In the genomic region with DNA sequence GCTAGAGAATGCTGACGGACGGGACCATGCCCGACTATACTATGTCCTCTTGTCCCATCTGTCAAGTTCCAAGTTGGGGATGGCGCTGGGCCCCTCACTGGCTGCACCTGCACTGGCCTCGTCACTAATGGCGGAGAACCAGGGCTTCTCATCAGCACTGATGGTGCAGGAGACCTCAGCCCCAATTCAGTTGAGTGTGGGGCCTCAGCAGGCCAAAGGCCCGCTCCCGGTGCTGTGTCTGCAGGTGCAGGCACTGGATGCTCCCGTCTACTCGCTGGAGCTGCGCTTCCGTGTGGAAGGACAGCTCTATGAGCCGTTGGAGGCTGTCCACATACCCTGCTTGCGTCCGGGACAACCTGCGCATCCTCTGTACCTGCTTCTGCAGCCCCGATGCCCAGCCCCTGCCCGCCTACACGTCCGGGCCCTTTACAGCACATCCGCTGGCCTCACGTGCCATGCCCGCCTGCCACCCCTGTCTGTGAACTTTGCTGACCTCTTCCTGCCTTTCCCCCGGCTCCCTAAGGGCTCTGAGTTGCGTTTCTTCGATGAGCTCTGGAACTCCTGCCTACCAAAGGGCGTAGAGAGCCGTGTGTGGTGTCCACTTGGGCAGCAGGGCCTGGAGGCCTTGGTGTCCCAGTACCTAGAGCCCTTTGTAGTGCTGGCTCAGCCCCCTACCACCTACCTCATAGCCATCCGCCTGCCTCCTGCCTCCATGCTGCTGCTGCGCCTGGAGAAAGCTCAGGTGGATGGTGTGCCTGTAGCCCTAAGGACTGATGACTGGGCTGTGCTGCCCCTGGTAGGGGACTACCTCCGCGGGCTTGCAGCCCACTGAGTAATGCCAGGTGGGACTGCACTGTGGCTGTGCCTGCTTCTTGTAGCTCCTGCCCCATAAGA, we compare ENCODE assay signal across 17 mouse cellular contexts. TPM values are rescaled to one million over a fixed set of nuclear protein-coding genes. Genes with fewer than 3 reads are reported as not detected.
DNase-seq lines count a peak whose midpoint lies in the region; ATAC-seq and TF ChIP-seq lines count a peak whose summit lies in the region.
"Had no signal": no experiment of that assay in that cellular context is flagged by ENCODE, and none has a peak within 500 bp of the region (broad histone marks: within the 10 kb centered on the region; RNA-seq: fewer than 3 reads in every experiment).

No protein-coding gene starts in this region.

- peaks cover 29% of the 10 kb centered on the region for H3K4me1 ChIP-seq in intestine, embryonic 16.5 days (ENCODE audit: control insufficient read depth, insufficient read depth, low read length)
- H3K4me1 ChIP-seq in intestine, embryonic 15.5 days (replicated peaks): peaks cover 27% of the 10 kb centered on the region
- H3K4me1 ChIP-seq in thymus, adult 2 months (replicated peaks; ENCODE audit: control insufficient read depth, insufficient read depth, low read length): peaks cover 53% of the 10 kb centered on the region

- TF ChIP-seq CTCF in thymus, adult 2 months (IDR thresholded peaks at IDR 0.05; ENCODE audit: borderline replicate concordance, control insufficient read depth, extremely low read depth, insufficient read depth, low read length, poor library complexity): no peak

- no peak for TF ChIP-seq POLR2A in thymus, adult 2 months (IDR thresholded peaks at IDR 0.05; ENCODE audit: control insufficient read depth, extremely low read depth, insufficient read depth, low read length, poor library complexity)

- no peak overlapping the region for H3K4me3 ChIP-seq in intestine, embryonic 16.5 days (ENCODE audit: low read length)
- H3K4me3 ChIP-seq in intestine, embryonic 15.5 days (replicated peaks): no peak overlapping the region
- H3K4me3 ChIP-seq in thymus, adult 2 months (ENCODE audit: control insufficient read depth, insufficient read depth, low read length): no peak overlapping the region
- H3K4me3 ChIP-seq: embryonic facial prominence, embryonic 15.5 days; forebrain, embryonic 15.5 days had no signal

- DNase-seq in adrenal gland, adult (ENCODE audit: inconsistent age in 2 of 2, low spot score in 1 of 2): peak; percentile 16 to 30
- no peak for DNase-seq in adrenal gland, postnatal 10 days
- no peak for DNase-seq in thymus, adult 2 months
- DNase-seq in thymus, postnatal 25 days: no peak
- no peak for DNase-seq in right cerebral cortex, postnatal 14 days
- no peak for DNase-seq in spleen, adult 12 weeks (ENCODE audit: low spot score)
- DNase-seq: cerebellum, adult 2 months; gastrocnemius, postnatal 10 days; layer of hippocampus, adult 9-11 months; midbrain, embryonic 14.5 days had no signal

- no peak for ATAC-seq in intestine, embryonic 16.5 days
- ATAC-seq in intestine, embryonic 15.5 days: no peak
- ATAC-seq: forebrain, embryonic 15.5 days; Patski had no signal

- peaks cover 5% of the 10 kb centered on the region for H3K36me3 ChIP-seq in intestine, embryonic 16.5 days (ENCODE audit: control insufficient read depth, insufficient read depth, low read length)
- H3K36me3 ChIP-seq in intestine, embryonic 15.5 days: peaks cover 8% of the 10 kb centered on the region; the same call in 1 of the 2 replicates
- H3K36me3 ChIP-seq in thymus, adult 2 months (ENCODE audit: control insufficient read depth, insufficient read depth, low read length): no peaks in the 10 kb centered on the region; the same call in 1 of the 2 replicates
- H3K36me3 ChIP-seq: forebrain, embryonic 15.5 days had no signal

- peak overlapping the region; percentile 10; the same call in 1 of the 2 replicates for H3K9ac ChIP-seq in intestine, embryonic 16.5 days (ENCODE audit: low read depth, low read length)
- no peak overlapping the region for H3K9ac ChIP-seq in intestine, embryonic 15.5 days
- H3K9ac ChIP-seq: embryonic facial prominence, embryonic 15.5 days; forebrain, embryonic 15.5 days; liver, embryonic 14.5 days had no signal

- WGBS in intestine, embryonic 16.5 days: 88% methylated on average over 32 of the region's 32 CpGs
- 89% methylated on average over 32 of the region's 32 CpGs for WGBS in intestine, embryonic 15.5 days
- 95% methylated on average over 32 of the region's 32 CpGs for WGBS in thymus, adult 2 months

- H3K27ac ChIP-seq in intestine, embryonic 16.5 days (ENCODE audit: low read length): no peak overlapping the region
- H3K27ac ChIP-seq in intestine, embryonic 15.5 days: no peak overlapping the region
- peak overlapping the region; percentile 14; the same call in 1 of the 2 replicates for H3K27ac ChIP-seq in thymus, adult 2 months (ENCODE audit: control insufficient read depth, insufficient read depth, low read length)
- H3K27ac ChIP-seq: embryonic facial prominence, embryonic 15.5 days; forebrain, embryonic 15.5 days; liver, embryonic 14.5 days had no signal

- no peak overlapping the region for H3K4me2 ChIP-seq in intestine, embryonic 16.5 days (ENCODE audit: low read depth, low read length)
- no peak overlapping the region for H3K4me2 ChIP-seq in intestine, embryonic 15.5 days (replicated peaks)
- H3K4me2 ChIP-seq: embryonic facial prominence, embryonic 15.5 days; forebrain, embryonic 15.5 days had no signal

- H3K27me3 ChIP-seq in intestine, embryonic 16.5 days (replicated peaks; ENCODE audit: control insufficient read depth, insufficient read depth, low read length): no peaks in the 10 kb centered on the region
- H3K27me3 ChIP-seq in intestine, embryonic 15.5 days (replicated peaks): no peaks in the 10 kb centered on the region
- H3K27me3 ChIP-seq in thymus, adult 2 months (ENCODE audit: control insufficient read depth, insufficient read depth, low read length): no peaks in the 10 kb centered on the region
- H3K27me3 ChIP-seq: forebrain, embryonic 15.5 days; Patski had no signal

- no peaks in the 10 kb centered on the region for H3K9me3 ChIP-seq in intestine, embryonic 16.5 days (ENCODE audit: control insufficient read depth, low read length)
- H3K9me3 ChIP-seq in intestine, embryonic 15.5 days: no peaks in the 10 kb centered on the region
- H3K9me3 ChIP-seq: embryonic facial prominence, embryonic 15.5 days; forebrain, embryonic 15.5 days had no signal

RNA-seq across cellular contexts. Expression of a gene that starts 2.8 kb away (rescaled TPM):
- 1 to 10 TPM; 6.3 to 7.3 TPM for total RNA-seq in adrenal gland, postnatal 10 days (2021)
- 10.3 and 10.8 TPM in 2 replicates for polyA plus RNA-seq in intestine, embryonic 16.5 days (2015; fragmentation: Nextera tagmentation; extraction: Ambion mirVana)
- 7.9 and 9.9 TPM in 2 replicates for polyA plus RNA-seq in intestine, embryonic 15.5 days (2015; fragmentation: Nextera tagmentation; extraction: Ambion mirVana)
- polyA plus RNA-seq in thymus, adult 2 months (2012; rRNA removed): 35.0 and 38.9 TPM in 2 replicates

RNA-seq across cellular contexts. Expression of a gene that starts 10.2 kb away (rescaled TPM):
- not detected for total RNA-seq in adrenal gland, postnatal 10 days (2021)
- 24.4 and 25.6 TPM in 2 replicates for polyA plus RNA-seq in intestine, embryonic 16.5 days (2015; fragmentation: Nextera tagmentation; extraction: Ambion mirVana)
- polyA plus RNA-seq in intestine, embryonic 15.5 days (2015; fragmentation: Nextera tagmentation; extraction: Ambion mirVana): 19.3 TPM in 2 replicates
- 1.4 and 1.9 TPM in 2 replicates for polyA plus RNA-seq in thymus, adult 2 months (2012; rRNA removed)
- total RNA-seq: gastrocnemius, postnatal 10 days; heart, postnatal 25 days had no signal
- polyA plus RNA-seq: cerebellum, adult 2 months; forebrain, embryonic 15.5 days; midbrain, embryonic 14.5 days had no signal

RNA-seq across cellular contexts. Expression of a gene that starts 31.1 kb away (rescaled TPM):
- total RNA-seq in adrenal gland, postnatal 10 days (2021): 100 to 1,000 TPM in 1 of 2 experiments, 10 to 100 TPM in 1; 98.8 to 108 TPM
- 111 and 131 TPM in 2 replicates for polyA plus RNA-seq in intestine, embryonic 16.5 days (2015; fragmentation: Nextera tagmentation; extraction: Ambion mirVana)
- 128 and 149 TPM in 2 replicates for polyA plus RNA-seq in intestine, embryonic 15.5 days (2015; fragmentation: Nextera tagmentation; extraction: Ambion mirVana)
- 87.0 and 96.5 TPM in 2 replicates for polyA plus RNA-seq in thymus, adult 2 months (2012; rRNA removed)

RNA-seq across cellular contexts. Expression of a gene that starts 39.4 kb away (rescaled TPM):
- 10 to 100 TPM; 49.9 to 52.2 TPM for total RNA-seq in adrenal gland, postnatal 10 days (2021)
- 40.2 and 40.9 TPM in 2 replicates for polyA plus RNA-seq in intestine, embryonic 16.5 days (2015; fragmentation: Nextera tagmentation; extraction: Ambion mirVana)
- polyA plus RNA-seq in intestine, embryonic 15.5 days (2015; fragmentation: Nextera tagmentation; extraction: Ambion mirVana): 44.1 and 47.3 TPM in 2 replicates
- polyA plus RNA-seq in thymus, adult 2 months (2012; rRNA removed): 90.0 and 106 TPM in 2 replicates

Comparison
In these comparisons a context has a peak if more than half of its experiments do, and no peak if none do; other contexts are left out.
1. DNase-seq: peak in adrenal gland, adult (2 of 2); none in adrenal gland, postnatal 10 days (single experiment), thymus, adult 2 months (single experiment), thymus, postnatal 25 days (single experiment), right cerebral cortex, postnatal 14 days (single experiment) and spleen, adult 12 weeks (single experiment).